In the genomic region with DNA sequence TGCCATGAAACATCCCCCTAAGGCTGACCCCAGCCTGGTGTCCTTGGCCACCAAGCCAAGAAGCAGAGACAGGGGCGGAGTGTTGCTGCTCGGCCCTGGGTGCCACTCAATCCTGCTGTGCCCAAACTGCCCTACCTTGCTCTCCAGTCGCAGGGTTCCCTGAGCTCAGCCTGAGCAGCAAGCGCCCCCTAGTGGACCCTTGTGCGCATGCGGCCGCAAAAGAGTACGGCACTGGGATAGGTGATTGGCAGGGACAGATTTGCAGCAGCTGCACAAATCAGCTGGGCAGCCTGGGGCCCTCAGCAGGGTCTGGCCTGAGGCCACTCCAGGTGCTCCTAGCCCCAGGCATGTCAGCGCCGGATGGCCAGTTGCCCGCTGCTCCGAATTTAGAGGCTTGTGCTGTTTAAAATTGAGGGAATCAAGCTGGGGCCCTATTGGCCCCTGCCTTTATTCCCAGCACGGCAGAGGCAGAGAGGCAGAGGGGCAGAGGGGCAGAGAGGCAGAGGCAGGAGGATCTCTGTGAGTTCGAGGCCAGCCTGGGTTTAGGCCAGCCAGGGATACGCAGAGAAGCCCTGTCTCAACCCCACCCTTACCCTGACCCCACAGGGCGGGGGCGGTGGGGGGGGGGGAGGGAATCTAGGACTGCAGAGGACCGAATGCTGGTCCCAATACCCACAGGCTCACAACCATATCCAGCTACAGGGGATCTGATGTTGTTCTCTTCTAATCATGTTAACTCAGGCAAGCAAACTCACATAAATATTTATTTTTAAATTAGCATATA, we compare ENCODE assay signal across 8 mouse cellular contexts. TPM values are rescaled to one million over a fixed set of nuclear protein-coding genes. Genes with fewer than 3 reads are reported as not detected.
A peak's percentile ranks its signal among the peaks of the same experiment; 100 is the strongest.
DNase-seq lines count a peak whose midpoint lies in the region; ATAC-seq and TF ChIP-seq lines count a peak whose summit lies in the region.

No protein-coding gene starts in this region.

- peak; percentile 29 for DNase-seq in ovary, postnatal 14 days (ENCODE audit: low spot score)
- DNase-seq in ovary, adult 18-20 months (ENCODE audit: low spot score): no peak
- peak; percentile 79 for DNase-seq in forebrain, embryonic 14.5 days (ENCODE audit: low spot score)
- peak; percentile 92 for DNase-seq in limb, embryonic 10.5 days (ENCODE audit: low spot score)
- peak; percentile 89 for DNase-seq in midbrain, embryonic 10.5 days (ENCODE audit: low spot score)
- DNase-seq in spleen, adult 2 months (ENCODE audit: low read depth in 1 of 2, low spot score in 2 of 2): peak; percentile 29 to 44

- peak; percentile 56; the same call in 1 of the 2 replicates for ATAC-seq in cerebellum, adult (ENCODE audit: insufficient number of reproducible peaks, low FRiP score, low TSS enrichment)
- peak; percentile 77 for ATAC-seq in forebrain, embryonic 14.5 days
- ATAC-seq in hindbrain, embryonic 16.5 days: peak; percentile 63; the same call in 1 of the 2 replicates

- no peak overlapping the region for H3K4me2 ChIP-seq in forebrain, embryonic 14.5 days (ENCODE audit: low read length)
- no peak overlapping the region for H3K4me2 ChIP-seq in hindbrain, embryonic 16.5 days (ENCODE audit: low read length)

- peak; percentile 93 for TF ChIP-seq CTCF in spleen, adult 2 months (IDR thresholded peaks at IDR 0.05; ENCODE audit: extremely low read depth, insufficient read depth, insufficient read length, insufficient replicate concordance)

- H3K4me3 ChIP-seq in forebrain, embryonic 14.5 days (ENCODE audit: low read depth, low read length): no peak overlapping the region
- H3K4me3 ChIP-seq in hindbrain, embryonic 16.5 days (ENCODE audit: low read length): no peak overlapping the region
- no peak overlapping the region for H3K4me3 ChIP-seq in limb, embryonic 10.5 days
- no peak overlapping the region for H3K4me3 ChIP-seq in midbrain, embryonic 10.5 days
- H3K4me3 ChIP-seq in spleen, adult 2 months (ENCODE audit: extremely low read depth, insufficient read depth, insufficient read length): no peak overlapping the region

- H3K9me3 ChIP-seq in forebrain, embryonic 14.5 days (replicated peaks; ENCODE audit: control insufficient read depth, low read length): no peaks in the 10 kb centered on the region
- H3K9me3 ChIP-seq in hindbrain, embryonic 16.5 days (ENCODE audit: control insufficient read depth, low read length): no peaks in the 10 kb centered on the region; the same call in 1 of the 2 replicates
- H3K9me3 ChIP-seq in limb, embryonic 10.5 days (replicated peaks): no peaks in the 10 kb centered on the region
- H3K9me3 ChIP-seq in midbrain, embryonic 10.5 days (replicated peaks): no peaks in the 10 kb centered on the region

- H3K27ac ChIP-seq in forebrain, embryonic 14.5 days (ENCODE audit: low read depth, low read length): no peak overlapping the region
- no peak overlapping the region for H3K27ac ChIP-seq in hindbrain, embryonic 16.5 days (ENCODE audit: low read depth, low read length)
- no peak overlapping the region for H3K27ac ChIP-seq in limb, embryonic 10.5 days
- H3K27ac ChIP-seq in midbrain, embryonic 10.5 days (replicated peaks): no peak overlapping the region
- no peak overlapping the region for H3K27ac ChIP-seq in spleen, adult 2 months (ENCODE audit: insufficient read depth, low read length)

- no peaks in the 10 kb centered on the region for H3K4me1 ChIP-seq in forebrain, embryonic 14.5 days (ENCODE audit: control insufficient read depth, insufficient read depth, low read length)
- no peaks in the 10 kb centered on the region for H3K4me1 ChIP-seq in hindbrain, embryonic 16.5 days (ENCODE audit: control insufficient read depth, insufficient read depth, low read depth, low read length)
- H3K4me1 ChIP-seq in limb, embryonic 10.5 days: peaks cover 17% of the 10 kb centered on the region
- H3K4me1 ChIP-seq in midbrain, embryonic 10.5 days: peaks cover 5% of the 10 kb centered on the region; the same call in 1 of the 2 replicates
- H3K4me1 ChIP-seq in spleen, adult 2 months (ENCODE audit: control insufficient read depth, insufficient read depth, insufficient read length): no peaks in the 10 kb centered on the region

- no peak overlapping the region for H3K9ac ChIP-seq in forebrain, embryonic 14.5 days (ENCODE audit: low read length)
- H3K9ac ChIP-seq in hindbrain, embryonic 16.5 days (ENCODE audit: low read depth, low read length): no peak overlapping the region

- TF ChIP-seq POLR2A in spleen, adult 2 months (IDR thresholded peaks at IDR 0.05; ENCODE audit: low read depth, low read length): no peak

- no peaks in the 10 kb centered on the region for H3K36me3 ChIP-seq in forebrain, embryonic 14.5 days (ENCODE audit: control insufficient read depth, insufficient read depth, low read length)
- no peaks in the 10 kb centered on the region for H3K36me3 ChIP-seq in hindbrain, embryonic 16.5 days (ENCODE audit: control insufficient read depth, insufficient read depth, low read length)
- H3K36me3 ChIP-seq in limb, embryonic 10.5 days: no peaks in the 10 kb centered on the region
- no peaks in the 10 kb centered on the region for H3K36me3 ChIP-seq in midbrain, embryonic 10.5 days
- no peaks in the 10 kb centered on the region for H3K36me3 ChIP-seq in spleen, adult 2 months (ENCODE audit: control insufficient read depth, insufficient read depth, low read length)

- peaks cover 57% of the 10 kb centered on the region for H3K27me3 ChIP-seq in forebrain, embryonic 14.5 days (replicated peaks; ENCODE audit: control insufficient read depth, insufficient read depth, low read length)
- H3K27me3 ChIP-seq in hindbrain, embryonic 16.5 days (replicated peaks; ENCODE audit: control insufficient read depth, insufficient read depth, low read length): peaks cover 59% of the 10 kb centered on the region
- H3K27me3 ChIP-seq in limb, embryonic 10.5 days (ENCODE audit: low read depth, poor library complexity, severe bottlenecking): peaks cover 66% of the 10 kb centered on the region
- H3K27me3 ChIP-seq in midbrain, embryonic 10.5 days (ENCODE audit: low read depth, poor library complexity, severe bottlenecking): peaks cover 88% of the 10 kb centered on the region
- H3K27me3 ChIP-seq in spleen, adult 2 months (ENCODE audit: control insufficient read depth, insufficient read depth, low read length): peaks cover 3% of the 10 kb centered on the region; the same call in 1 of the 2 replicates

- WGBS in forebrain, embryonic 14.5 days: 21% methylated on average over 18 of the region's 18 CpGs
- WGBS in hindbrain, embryonic 16.5 days: 9% methylated on average over 17 of the region's 18 CpGs
- WGBS in limb, embryonic 10.5 days: 20% methylated on average over 18 of the region's 18 CpGs
- 19% methylated on average over 18 of the region's 18 CpGs for WGBS in midbrain, embryonic 10.5 days
- WGBS in spleen, adult 2 months: 21% methylated on average over 18 of the region's 18 CpGs

RNA-seq across cellular contexts. Expression of a gene that starts 13.8 kb away (rescaled TPM):
- not detected in 2 replicates for polyA plus RNA-seq in forebrain, embryonic 14.5 days (2014; fragmentation: Nextera tagmentation; extraction: Ambion mirVana)
- polyA plus RNA-seq in hindbrain, embryonic 16.5 days (2015; fragmentation: Nextera tagmentation; extraction: Ambion mirVana): not detected in 2 replicates
- polyA plus RNA-seq in limb, embryonic 10.5 days (2016; fragmentation: Nextera tagmentation; extraction: Ambion mirVana): 0.06 and 0.16 TPM in 2 replicates
- polyA plus RNA-seq in midbrain, embryonic 10.5 days (2016; fragmentation: Nextera tagmentation; extraction: Ambion mirVana): not detected in 2 replicates
- polyA plus RNA-seq in spleen, adult 2 months (2012; rRNA removed): not detected in 2 replicates

RNA-seq across cellular contexts. Expression of a gene that starts 23.6 kb away (rescaled TPM):
- not detected in 2 replicates for polyA plus RNA-seq in forebrain, embryonic 14.5 days (2014; fragmentation: Nextera tagmentation; extraction: Ambion mirVana)
- polyA plus RNA-seq in hindbrain, embryonic 16.5 days (2015; fragmentation: Nextera tagmentation; extraction: Ambion mirVana): not detected in 2 replicates
- not detected in 2 replicates for polyA plus RNA-seq in limb, embryonic 10.5 days (2016; fragmentation: Nextera tagmentation; extraction: Ambion mirVana)
- not detected in 2 replicates for polyA plus RNA-seq in midbrain, embryonic 10.5 days (2016; fragmentation: Nextera tagmentation; extraction: Ambion mirVana)
- 0.09 TPM in 1 of 2 replicates, not detected in the other for polyA plus RNA-seq in spleen, adult 2 months (2012; rRNA removed)

RNA-seq across cellular contexts. Expression of a gene that starts 28.9 kb away (rescaled TPM):
- polyA plus RNA-seq in forebrain, embryonic 14.5 days (2014; fragmentation: Nextera tagmentation; extraction: Ambion mirVana): not detected in 2 replicates
- not detected in 2 replicates for polyA plus RNA-seq in hindbrain, embryonic 16.5 days (2015; fragmentation: Nextera tagmentation; extraction: Ambion mirVana)
- polyA plus RNA-seq in limb, embryonic 10.5 days (2016; fragmentation: Nextera tagmentation; extraction: Ambion mirVana): not detected in 2 replicates
- not detected in 2 replicates for polyA plus RNA-seq in midbrain, embryonic 10.5 days (2016; fragmentation: Nextera tagmentation; extraction: Ambion mirVana)
- polyA plus RNA-seq in spleen, adult 2 months (2012; rRNA removed): not detected in 2 replicates
